Mouse (Mus musculus) ES-Bruce4 (cell line): Measurements from ENCODE around the gene Usp48. TPM values are rescaled to one million over a fixed set of nuclear protein-coding genes. Genes with fewer than 3 reads are reported as not detected.
"Not testable (repeated sequence)": the region's sequence is repeated elsewhere in the genome, so short reads cannot be mapped to it uniquely, and the experiment has no call there.

ENCODE experiments used
- H3K27ac ChIP-seq: 2 replicates; pipeline ENCODE4 v1.5.1; 2012; ENCODE audit warnings: low read length, inconsistent platforms; ENCODE audit not compliant: insufficient read depth
- H3K27me3 ChIP-seq: 2 replicates; pipeline ENCODE4 v1.6.1; 2012; ENCODE audit warnings: mild to moderate bottlenecking, low read length, inconsistent platforms; ENCODE audit not compliant: control insufficient read depth, poor library complexity, insufficient read depth, severe bottlenecking
- H3K36me3 ChIP-seq: 2 replicates; pipeline ENCODE4 v1.6.1; 2012; ENCODE audit warnings: inconsistent platforms, mild to moderate bottlenecking, low read length, moderate library complexity; ENCODE audit not compliant: control insufficient read depth, poor library complexity, insufficient read depth, severe bottlenecking
- H3K4me1 ChIP-seq: one replicate; pipeline ENCODE4 v1.8.1; 2011; ENCODE audit warnings: low read length; ENCODE audit not compliant: control insufficient read depth, insufficient read depth
- H3K4me3 ChIP-seq: 2 replicates; pipeline ENCODE4 v1.5.1; 2011; ENCODE audit warnings: low read depth, mild to moderate bottlenecking, low read length
- H3K9ac ChIP-seq: 2 replicates; pipeline ENCODE4 v1.6.1; 2012; ENCODE audit warnings: low read depth, mild to moderate bottlenecking, inconsistent platforms; ENCODE audit not compliant: poor library complexity, severe bottlenecking
- H3K9me3 ChIP-seq: replicated peaks from 2 replicates; pipeline ENCODE4 v1.6.1; 2012; ENCODE audit warnings: mild to moderate bottlenecking, low read length, inconsistent platforms; ENCODE audit not compliant: control insufficient read depth, poor library complexity, insufficient read depth, severe bottlenecking
- CTCF ChIP-seq: IDR thresholded peaks from one replicate; pipeline ENCODE4 v1.8.1; 2011; ENCODE audit warnings: low read depth, low read length
- EP300 ChIP-seq: IDR thresholded peaks from 2 replicates; pipeline ENCODE4 v1.6.1; 2011; ENCODE audit warnings: low read depth, low read length; ENCODE audit not compliant: insufficient read depth
- POLR2A ChIP-seq: IDR thresholded peaks from one replicate; pipeline ENCODE4 v1.8.1; 2011; ENCODE audit warnings: low read length; ENCODE audit not compliant: insufficient read depth
- polyA plus RNA-seq: library from polyadenylated mRNA; stranded (reverse); fragments of >200 nt; gene quantifications from 2 replicates; pipeline ENCODE4 v1.2.4, GENCODE M21; 2011; ENCODE audit warnings: low read depth; ENCODE audit not compliant: missing spikeins, insufficient read depth, insufficient read length

The Usp48 gene
- polyA plus RNA-seq, 1 experiment: 401 TPM

DNA sequence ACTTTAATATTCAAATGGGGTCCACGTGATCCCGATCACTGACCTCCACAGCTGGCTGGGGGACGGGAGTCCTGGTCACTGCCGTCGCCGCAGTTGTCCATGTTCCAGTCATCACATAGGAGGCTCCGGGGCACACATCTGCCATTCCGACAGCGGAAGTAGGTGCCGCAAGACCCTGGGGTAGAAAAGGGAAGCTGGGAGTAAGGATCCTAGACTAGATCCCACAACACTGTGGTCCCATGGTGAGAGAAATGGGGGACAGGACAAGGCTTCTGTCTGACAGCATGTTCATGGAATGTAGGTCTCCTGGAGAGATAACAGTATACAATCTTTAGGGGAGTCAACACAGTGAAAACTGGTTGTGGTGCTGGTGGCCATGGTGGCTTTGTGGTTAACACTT, 19.1 kb upstream of the Usp48 start, which contains the start of gene Ldlrad2:
Gene Ldlrad2, minus strand, starts transcription at position 101 of the 400 bp plus-strand sequence.
- H3K4me1 ChIP-seq: no peaks in the 10 kb centered on the region
- TF ChIP-seq CTCF (no peak), POLR2A (no peak), EP300 (no peak)

DNA sequence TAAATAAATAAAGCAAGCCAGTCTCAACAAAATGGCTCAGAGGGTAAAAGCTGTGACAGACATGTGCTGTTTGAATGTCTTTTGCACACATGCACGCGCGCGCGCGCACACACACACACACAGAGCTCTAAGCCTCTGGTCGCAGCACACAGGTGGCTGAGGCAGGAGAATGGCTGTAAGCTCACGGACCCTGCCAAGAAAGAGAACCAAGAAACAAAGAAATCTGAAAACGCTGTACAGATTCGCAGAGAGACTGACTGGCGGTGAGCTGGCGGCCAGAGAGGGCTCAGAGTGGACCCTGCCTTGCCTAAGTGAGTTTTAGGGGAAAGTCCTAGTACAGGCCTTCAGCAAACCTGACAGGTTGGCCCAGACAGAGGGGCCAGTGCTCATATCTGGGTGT, 16.1 kb upstream of the Usp48 start:
- Histone ChIP-seq H3K27me3 (no peaks in the 10 kb centered on the region), H3K4me3 (peak overlapping the region; percentile 15; the same call in 1 of the 2 replicates), H3K4me1 (no peaks in the 10 kb centered on the region), H3K9me3 (no peaks in the 10 kb centered on the region), H3K36me3 (peaks cover 2% of the 10 kb centered on the region; the same call in 1 of the 2 replicates), H3K9ac (no peak overlapping the region), H3K27ac (no peak overlapping the region)
- TF ChIP-seq POLR2A (no peak), CTCF (no peak), EP300 (no peak)

More for the DNA sequence above, 19.1 kb upstream of the Usp48 start, which contains the start of gene Ldlrad2:
- H3K9ac ChIP-seq: no peak within 1 kb of the TSS
- no peaks in the 10 kb centered on the region for H3K27me3 ChIP-seq
- H3K9me3 ChIP-seq: no peaks in the 10 kb centered on the region
- peaks cover 6% of the 10 kb centered on the region for H3K36me3 ChIP-seq
- no peak within 1 kb of the TSS for H3K4me3 ChIP-seq
- H3K27ac ChIP-seq: no peak within 1 kb of the TSS

DNA sequence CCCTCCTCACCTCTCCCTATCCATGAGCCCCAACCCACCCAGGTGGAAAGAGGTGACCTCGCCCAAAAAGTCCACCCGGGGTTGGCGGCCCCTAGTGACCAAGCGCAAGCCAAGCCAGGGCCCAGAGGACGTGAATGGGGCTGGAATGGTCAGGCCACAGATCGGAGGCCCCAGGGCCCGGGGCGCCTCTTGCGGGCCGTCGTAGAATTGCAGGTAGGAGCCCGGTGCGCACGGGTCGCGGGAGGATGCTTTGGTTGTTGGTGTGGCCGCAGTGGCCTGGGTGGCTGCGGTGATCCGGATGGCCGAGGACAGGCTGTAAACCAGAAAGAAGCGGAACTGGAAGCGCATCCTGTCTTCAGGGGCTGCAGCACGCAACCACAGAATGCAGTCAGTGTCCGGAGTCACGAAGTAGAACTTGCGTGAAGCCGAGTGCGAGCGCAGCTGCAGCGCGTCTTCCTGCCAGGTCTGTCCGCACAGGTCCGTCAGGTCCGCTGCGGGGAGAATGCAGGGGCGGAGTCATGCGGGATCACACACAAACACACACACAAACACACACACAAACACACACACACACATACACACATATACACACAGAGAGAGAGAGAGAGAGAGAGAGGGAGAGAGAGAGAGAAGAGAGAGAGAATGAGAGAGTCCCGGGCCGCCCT, 15.2 kb upstream of the Usp48 start:
- no peaks in the 10 kb centered on the region for H3K27me3 ChIP-seq
- no peak for TF ChIP-seq EP300
- no peak for TF ChIP-seq POLR2A
- TF ChIP-seq CTCF: peak; percentile 64
- H3K4me3 ChIP-seq: peak overlapping the region; percentile 71
- H3K27ac ChIP-seq: no peak overlapping the region
- H3K9ac ChIP-seq: peak overlapping the region; percentile 14; the same call in 1 of the 2 replicates
- no peaks in the 10 kb centered on the region for H3K9me3 ChIP-seq
- H3K36me3 ChIP-seq: 0 out of 2 replicates have a peak, but pooled peaks cover under 1% of the 10 kb centered on the region
- no peaks in the 10 kb centered on the region for H3K4me1 ChIP-seq

DNA sequence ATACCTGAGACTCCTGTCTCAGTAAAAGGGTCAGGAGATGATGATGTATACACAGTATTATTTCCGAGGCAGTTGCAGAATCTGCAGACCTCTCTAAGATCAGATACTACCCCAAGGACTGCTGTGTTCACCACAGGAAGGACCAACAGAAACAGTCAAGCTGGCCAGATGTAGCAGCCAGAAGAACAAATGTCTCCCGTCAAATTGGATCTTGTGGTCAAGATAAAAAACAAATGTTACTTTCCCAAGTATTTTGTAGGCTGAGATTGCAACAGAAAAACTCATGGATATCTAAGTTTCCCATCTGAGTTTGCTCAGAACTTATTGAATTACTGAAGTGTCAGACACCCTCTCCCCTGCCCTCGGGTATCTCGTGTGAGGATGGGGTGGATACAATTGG, 13.8 kb upstream of the Usp48 start:
- no peak for TF ChIP-seq CTCF
- TF ChIP-seq EP300: no peak
- no peak for TF ChIP-seq POLR2A
- H3K27ac ChIP-seq: no peak overlapping the region
- no peaks in the 10 kb centered on the region for H3K36me3 ChIP-seq
- no peaks in the 10 kb centered on the region for H3K4me1 ChIP-seq
- no peak overlapping the region for H3K9ac ChIP-seq
- H3K4me3 ChIP-seq: no peak overlapping the region
- no peaks in the 10 kb centered on the region for H3K27me3 ChIP-seq
- H3K9me3 ChIP-seq: no peaks in the 10 kb centered on the region

DNA sequence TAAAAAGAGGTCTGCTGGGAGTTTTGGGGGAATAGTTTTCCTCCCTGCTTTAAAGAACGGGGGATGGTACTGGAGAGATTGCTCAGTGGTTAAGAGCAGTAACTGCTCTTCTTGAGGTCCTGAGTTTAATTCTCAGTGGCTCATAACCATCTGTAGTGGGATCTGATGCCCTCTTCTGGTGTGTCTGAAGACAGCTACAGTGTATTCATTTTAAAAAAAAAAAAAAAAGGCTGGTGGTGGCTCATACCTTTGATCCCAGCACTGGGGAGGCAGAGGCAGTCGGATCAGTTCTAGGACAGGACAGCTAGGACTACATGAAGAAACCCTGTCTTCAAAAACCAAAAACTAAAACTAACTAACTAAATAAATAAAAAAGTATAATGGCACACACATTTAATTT, 13.3 kb upstream of the Usp48 start:
- TF ChIP-seq CTCF: no peak
- no peak for TF ChIP-seq POLR2A
- no peak for TF ChIP-seq EP300
- Histone ChIP-seq H3K4me1 (no peaks in the 10 kb centered on the region), H3K4me3 (no peak overlapping the region), H3K27ac (no peak overlapping the region), H3K9me3 (no peaks in the 10 kb centered on the region), H3K36me3 (no peaks in the 10 kb centered on the region), H3K9ac (no peak overlapping the region), H3K27me3 (no peaks in the 10 kb centered on the region)

DNA sequence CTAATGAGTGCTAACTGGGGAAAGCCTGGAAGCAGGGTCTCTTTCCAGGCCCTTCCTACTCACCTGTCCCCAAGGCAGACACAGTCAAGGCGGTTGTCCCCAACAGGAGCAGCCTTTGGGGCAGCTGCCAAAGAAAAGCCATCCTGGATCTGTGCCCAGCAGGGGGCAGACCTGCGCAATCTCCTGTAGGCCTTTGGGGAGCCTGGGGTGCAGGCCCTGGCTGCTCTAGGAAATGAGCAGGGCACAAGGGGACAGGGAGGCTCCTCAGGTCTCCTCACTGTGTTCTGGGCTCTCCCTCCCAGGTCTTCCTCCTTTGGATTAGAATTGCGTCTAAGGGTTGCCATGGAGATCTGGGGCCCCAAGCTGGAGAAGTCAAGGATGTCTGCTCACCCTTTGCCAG, 11.7 kb upstream of the Usp48 start:
- Histone ChIP-seq H3K4me3 (no peak overlapping the region), H3K36me3 (no peaks in the 10 kb centered on the region), H3K27me3 (no peaks in the 10 kb centered on the region), H3K9me3 (no peaks in the 10 kb centered on the region), H3K27ac (no peak overlapping the region), H3K4me1 (no peaks in the 10 kb centered on the region), H3K9ac (no peak overlapping the region)
- TF ChIP-seq EP300: no peak
- TF ChIP-seq POLR2A: no peak
- peak; percentile 70 for TF ChIP-seq CTCF

DNA sequence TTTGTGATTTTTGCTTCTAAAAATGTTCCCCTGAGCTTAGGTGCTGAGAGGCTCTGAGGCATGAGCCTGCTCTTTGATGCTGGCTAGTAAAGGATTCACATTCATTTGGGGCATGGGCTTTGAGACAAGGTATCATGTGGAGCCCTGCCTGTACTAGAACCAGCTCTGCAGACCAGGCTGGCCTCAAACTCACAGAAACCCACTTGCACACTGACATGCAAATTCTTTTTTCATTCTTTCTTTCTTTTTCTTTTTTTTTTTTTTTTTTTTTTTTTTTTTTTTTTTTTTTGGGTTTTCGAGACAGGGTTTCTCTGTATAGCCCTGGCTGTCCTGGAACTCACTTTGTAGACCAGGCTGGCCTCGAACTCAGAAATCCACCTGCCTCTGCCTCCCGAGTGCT, 4.5 kb upstream of the Usp48 start:
- H3K27me3 ChIP-seq, H3K9ac ChIP-seq, H3K36me3 ChIP-seq, H3K27ac ChIP-seq, H3K4me3 ChIP-seq, H3K9me3 ChIP-seq, H3K4me1 ChIP-seq: not testable (repeated sequence)
